Mouse (Mus musculus) forebrain, embryonic 11.5 days (tissue): Measurements from ENCODE around the gene Dgkb. TPM values are rescaled to one million over a fixed set of nuclear protein-coding genes. Genes with fewer than 3 reads are reported as not detected.

Source experiments
- ATAC-seq: fragments of 200-750 bp; cut with Nextera tagmentation; replicated peaks from 2 replicates; pipeline ENCODE4 v1.8.0; 2017; ENCODE audit warnings: moderate TSS enrichment; ENCODE audit not compliant: low FRiP score
- DNase-seq: peaks from one replicate; pipeline ENCODE4 v3.0.0-alpha.2; 2017; ENCODE audit warnings: low spot score
- H3K27ac ChIP-seq: fragments of 300-500 bp; sonication (generic); 2 replicates; pipeline ENCODE4 v1.5.1; 2014; ENCODE audit warnings: low read depth, low read length
- H3K27me3 ChIP-seq: fragments of 300-500 bp; sonication (generic); 2 replicates; pipeline ENCODE4 v1.6.1; 2014; ENCODE audit warnings: mild to moderate bottlenecking, low read length, mixed read lengths; ENCODE audit not compliant: control insufficient read depth, insufficient read depth
- H3K36me3 ChIP-seq: fragments of 300-500 bp; sonication (generic); 2 replicates; pipeline ENCODE4 v1.6.1; 2014; ENCODE audit warnings: mild to moderate bottlenecking, low read length, moderate library complexity, mixed read lengths; ENCODE audit not compliant: control insufficient read depth, insufficient read depth
- H3K4me1 ChIP-seq: fragments of 300-500 bp; sonication (generic); replicated peaks from 2 replicates; pipeline ENCODE4 v1.6.1; 2014; ENCODE audit warnings: low read length, mixed read lengths; ENCODE audit not compliant: control insufficient read depth, insufficient read depth
- H3K4me2 ChIP-seq: fragments of 300-500 bp; sonication (generic); 2 replicates; pipeline ENCODE4 v1.6.1; 2014; ENCODE audit warnings: low read depth, mild to moderate bottlenecking, low read length, moderate library complexity, mixed read lengths; ENCODE audit not compliant: severe bottlenecking
- H3K4me3 ChIP-seq: fragments of 300-500 bp; sonication (generic); 2 replicates; pipeline ENCODE4 v1.5.1; 2014; ENCODE audit warnings: low read depth, low read length
- H3K9ac ChIP-seq: fragments of 300-500 bp; sonication (generic); 2 replicates; pipeline ENCODE4 v1.6.1; 2014; ENCODE audit warnings: low read length
- H3K9me3 ChIP-seq: fragments of 300-500 bp; sonication (generic); 2 replicates; pipeline ENCODE4 v1.6.1; 2016; ENCODE audit warnings: low read length, mixed read lengths; ENCODE audit not compliant: control insufficient read depth
- WGBS: fragments of 180-500 bp; shearing (Covaris S2); extraction: QIAGEN DNeasy Blood & Tissue Kit; methylation state at CpG from one replicate; pipeline ENCODE4 v1.1.7; 2014; 5-methylcytosine and 5-hydroxymethylcytosine counted together
- polyA plus RNA-seq: library from polyadenylated mRNA; unstranded; fragments of >200 nt; fragmentation: Nextera tagmentation; extraction: Ambion mirVana; gene quantifications from 2 replicates; pipeline ENCODE4 v1.2.1, GENCODE M21; 2014

Dgkb gene
- polyA plus RNA-seq, 1 experiment from 2014 or later = 0.79 TPM

DNA sequence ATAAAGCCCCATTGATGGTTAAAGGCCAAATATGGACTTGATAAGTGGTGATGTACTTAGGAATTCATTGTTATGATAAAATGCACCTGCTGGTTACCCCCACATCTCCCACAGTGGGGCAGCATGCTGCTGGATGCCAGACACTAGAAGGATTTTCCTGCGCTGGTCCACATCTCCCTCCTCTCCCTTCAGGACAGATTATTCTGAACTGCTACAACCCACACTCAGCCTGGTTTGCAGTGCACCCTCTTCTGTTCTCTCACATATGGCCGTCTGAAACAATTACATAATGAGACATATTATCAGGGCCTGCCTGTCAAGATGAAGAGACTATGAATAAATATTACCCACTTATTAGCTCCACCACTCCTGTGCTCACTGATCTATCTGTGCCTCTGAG, 780.6 kb downstream of the Dgkb start:
- no peak overlapping the region for H3K27ac ChIP-seq
- H3K4me1 ChIP-seq = no peaks in the 10 kb centered on the region; the same call in 1 of the 2 replicates
- ATAC-seq (0 out of 2 replicates have a peak, but pooled peaks have one; percentile 31), DNase-seq (no peak)
- H3K36me3 ChIP-seq = no peaks in the 10 kb centered on the region
- H3K9me3 ChIP-seq = no peaks in the 10 kb centered on the region
- no peak overlapping the region for H3K9ac ChIP-seq
- WGBS = 43% methylated on average over 2 of the region's 2 CpGs
- H3K4me2 ChIP-seq = no peak overlapping the region
- H3K4me3 ChIP-seq = no peak overlapping the region
- H3K27me3 ChIP-seq = no peaks in the 10 kb centered on the region

DNA sequence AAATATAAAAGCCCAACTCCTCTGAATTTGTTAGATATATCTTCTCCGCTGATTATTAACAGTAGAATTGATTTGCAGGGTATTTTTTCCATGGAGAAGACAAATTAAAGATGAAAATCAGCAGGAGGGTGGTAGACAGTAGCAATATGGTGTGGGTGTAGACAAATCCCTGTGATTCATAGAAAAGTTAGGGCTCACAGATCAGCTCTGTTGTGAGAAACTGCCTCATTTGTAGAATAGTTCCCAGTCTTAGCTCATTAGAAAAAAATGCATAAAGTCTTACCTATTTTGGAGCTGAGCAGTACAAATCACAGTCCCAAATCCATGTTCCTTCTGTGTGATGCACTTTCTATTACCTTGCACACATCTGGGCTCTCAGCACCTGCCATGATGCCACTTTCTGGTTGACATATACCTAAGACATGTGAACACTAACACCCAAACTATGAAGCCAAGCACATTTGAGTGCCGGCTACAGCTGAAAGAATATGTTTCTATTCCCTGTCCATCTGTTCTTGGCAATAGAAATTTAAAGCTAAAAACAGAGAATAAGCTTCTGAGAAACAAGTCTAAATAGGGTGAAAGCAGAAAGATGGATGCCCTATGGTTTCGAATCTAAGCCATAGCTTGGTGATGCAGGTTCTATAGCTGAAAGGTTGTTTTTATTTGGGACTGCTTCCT, 782.8 kb downstream of the Dgkb start:
- H3K36me3 ChIP-seq = no peaks in the 10 kb centered on the region
- H3K9me3 ChIP-seq = no peaks in the 10 kb centered on the region
- no peak overlapping the region for H3K27ac ChIP-seq
- H3K4me1 ChIP-seq = no peaks in the 10 kb centered on the region; the same call in 1 of the 2 replicates
- 89% methylated on average over 3 of the region's 3 CpGs for WGBS
- H3K4me2 ChIP-seq = no peak overlapping the region
- no peak overlapping the region for H3K4me3 ChIP-seq
- ATAC-seq (no peak), DNase-seq (no peak)
- H3K9ac ChIP-seq = no peak overlapping the region
- H3K27me3 ChIP-seq = no peaks in the 10 kb centered on the region

DNA sequence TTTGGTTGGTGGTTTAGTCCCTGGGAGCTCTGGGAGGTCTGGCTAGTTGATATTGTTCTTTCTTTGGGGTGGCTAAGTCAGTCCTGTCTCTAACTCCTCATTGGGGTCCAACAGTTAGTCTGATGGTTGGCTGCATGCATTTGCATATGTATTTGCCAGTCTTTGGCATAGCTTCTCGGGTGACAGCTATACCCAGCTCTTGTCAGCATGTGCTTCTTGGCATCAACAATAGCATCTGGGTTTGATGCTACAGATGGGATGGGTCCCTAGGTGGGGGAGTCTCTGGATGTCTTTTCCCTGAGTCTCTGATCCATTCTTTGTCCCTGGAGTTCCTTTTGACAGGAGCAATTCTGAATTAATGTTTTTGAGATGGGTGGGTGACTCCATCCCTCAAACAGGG, 790.6 kb downstream of the Dgkb start:
- H3K4me2 ChIP-seq = no peak overlapping the region
- no peaks in the 10 kb centered on the region for H3K4me1 ChIP-seq
- H3K4me3 ChIP-seq = no peak overlapping the region
- 70% methylated on average over 1 of the region's 1 CpGs for WGBS
- H3K9ac ChIP-seq = no peak overlapping the region
- ATAC-seq = no peak
- H3K27me3 ChIP-seq = no peaks in the 10 kb centered on the region
- no peaks in the 10 kb centered on the region for H3K36me3 ChIP-seq
- no peak overlapping the region for H3K27ac ChIP-seq
- no peaks in the 10 kb centered on the region for H3K9me3 ChIP-seq
- DNase-seq = no peak

DNA sequence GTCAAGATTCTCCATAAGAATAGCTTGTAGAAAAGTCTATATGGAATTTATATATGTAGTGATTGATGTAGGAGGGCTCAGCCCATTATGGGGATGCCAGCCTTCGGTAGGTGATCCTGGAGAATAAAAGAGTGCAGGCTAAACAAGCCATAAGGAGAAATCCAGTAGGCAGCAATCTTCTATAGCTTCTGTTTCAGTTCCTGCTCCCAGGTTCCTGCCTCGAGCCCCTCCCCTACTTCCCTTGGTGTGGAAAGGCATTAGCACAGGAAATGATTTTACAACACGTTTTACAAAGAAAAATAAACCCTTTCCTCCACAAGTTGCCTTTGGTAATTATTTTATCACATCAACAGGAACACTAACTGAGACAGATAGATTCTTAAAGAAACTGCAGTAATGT, 850.7 kb downstream of the Dgkb start:
- Histone ChIP-seq H3K4me1 (no peaks in the 10 kb centered on the region), H3K4me2 (no peak overlapping the region)
- ATAC-seq = no peak

More for the DNA sequence above, 850.7 kb downstream of the Dgkb start:
- no peak overlapping the region for H3K27ac ChIP-seq
- 68% methylated on average over 3 of the region's 3 CpGs for WGBS
- H3K27me3 ChIP-seq = no peaks in the 10 kb centered on the region
- no peak for DNase-seq
- H3K4me3 ChIP-seq = no peak overlapping the region
- H3K9me3 ChIP-seq = no peaks in the 10 kb centered on the region
- H3K9ac ChIP-seq = no peak overlapping the region
- H3K36me3 ChIP-seq = no peaks in the 10 kb centered on the region
